Mouse (Mus musculus) cortical plate, adult 2 months (tissue): ENCODE measurements at regions not wholly inside any gene's neighbourhood (a gene's known extent, or its start where the extent isn't known, plus 50 kb on each side); places are given as distances from the start of the nearest gene placed in this dataset.

ENCODE experiments used
- CTCF ChIP-seq: fragments of 200-500 bp; IDR thresholded peaks from 2 replicates; pipeline ENCODE4 v1.5.1; 2011; ENCODE audit warnings: mild to moderate bottlenecking, control low read depth, low read length; ENCODE audit not compliant: insufficient read depth; ENCODE audit errors: extremely low read depth
- POLR2A ChIP-seq: fragments of 200-500 bp; IDR thresholded peaks from 2 replicates; pipeline ENCODE4 v1.6.1; 2011; ENCODE audit warnings: mild to moderate bottlenecking, low read length, control low read depth; ENCODE audit not compliant: insufficient read depth; ENCODE audit errors: extremely low read depth

- TF ChIP-seq CTCF, result no peak
- no peak for TF ChIP-seq POLR2A
Measured at GRCm38 (mm10) chr15:31106907-31107306, 117.2 kb upstream of the Dap start.
